Mouse (Mus musculus): ENCODE data around the gene Slc47a1. TPM values are rescaled to one million over a fixed set of nuclear protein-coding genes. Genes with fewer than 3 reads are reported as not detected.
"Not testable (repeated sequence)": the region's sequence is repeated elsewhere in the genome, so short reads cannot be mapped to it uniquely, and the experiment has no call there.

The Slc47a1 gene
- total RNA-seq, 4 experiments from 2014 or later, result 0.43 to 2.9 (median 0.96) TPM

GRCm38 (mm10) chr11:61316864-61317263 lies 61.3 kb downstream of the Slc47a1 start:
- no peak for DNase-seq

- DNase-seq, result no peak
Measured at GRCm38 (mm10) chr11:61310321-61310720, 67.8 kb downstream of the Slc47a1 start.

GRCm38 (mm10) chr11:61309831-61310230 lies 68.3 kb downstream of the Slc47a1 start:
- no peak for DNase-seq

GRCm38 (mm10) chr11:61307795-61308194 lies 70.3 kb downstream of the Slc47a1 start:
- DNase-seq, result no peak

DNA sequence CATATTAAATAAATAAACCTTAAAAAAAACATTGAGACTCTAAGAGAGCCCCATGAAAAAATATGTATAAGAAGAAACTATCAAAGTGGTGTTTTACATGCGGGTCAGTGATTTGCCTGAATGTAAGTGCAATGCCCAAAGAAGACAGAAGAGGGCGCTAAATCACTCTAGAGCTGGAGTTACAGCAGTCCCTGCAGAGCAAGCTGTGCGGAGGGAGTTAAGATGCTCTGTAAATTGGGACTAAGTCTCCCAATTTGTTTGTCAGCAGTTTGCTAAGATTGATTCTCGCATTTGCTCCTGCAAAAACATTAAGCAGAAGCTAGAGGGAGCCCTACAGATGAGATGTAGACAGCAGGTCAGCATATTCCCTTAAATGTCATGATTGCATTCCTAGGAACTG lies 72.8 kb downstream of the Slc47a1 start:
- no peak for DNase-seq

GRCm38 (mm10) chr11:61304535-61304934 lies 73.6 kb downstream of the Slc47a1 start:
- DNase-seq, result not testable (repeated sequence)

DNA sequence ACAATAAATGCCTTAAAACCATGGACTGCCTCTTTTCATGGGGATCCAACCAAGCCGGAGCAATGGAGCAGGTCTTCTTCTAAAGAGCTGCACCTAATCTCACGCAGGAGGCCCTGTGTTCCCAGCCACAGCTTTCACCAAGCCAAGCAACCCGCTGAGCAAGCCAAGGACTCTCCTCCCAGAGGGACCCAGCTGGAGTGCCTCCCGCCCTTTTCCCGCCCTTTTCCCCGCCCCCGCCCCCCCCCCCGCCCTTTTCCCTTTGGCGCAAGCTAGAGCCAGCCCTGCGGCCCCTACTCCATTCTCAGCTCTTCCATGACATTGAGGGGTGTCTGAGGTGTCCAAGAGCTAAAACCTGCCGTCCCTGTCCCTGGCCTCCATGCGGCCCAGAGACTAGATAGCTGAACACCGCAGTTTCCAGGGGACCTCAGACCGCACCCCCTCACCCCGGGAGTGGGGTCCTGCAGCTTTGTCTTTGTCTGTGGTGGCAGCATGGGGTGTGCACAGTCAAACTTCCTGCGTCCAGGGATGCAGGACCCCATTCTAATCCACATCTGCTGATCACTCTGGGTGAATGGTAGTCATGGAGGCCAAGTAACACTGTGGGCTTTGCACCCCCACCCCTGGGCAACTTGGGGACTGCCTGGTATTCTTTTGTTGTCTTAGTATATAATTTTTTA lies 77.3 kb downstream of the Slc47a1 start:
- no peak for DNase-seq

GRCm38 (mm10) chr11:61300205-61300604 lies 77.9 kb downstream of the Slc47a1 start:
- no peak for DNase-seq

GRCm38 (mm10) chr11:61297901-61298300 lies 80.2 kb downstream of the Slc47a1 start:
- DNase-seq, result no peak

DNA sequence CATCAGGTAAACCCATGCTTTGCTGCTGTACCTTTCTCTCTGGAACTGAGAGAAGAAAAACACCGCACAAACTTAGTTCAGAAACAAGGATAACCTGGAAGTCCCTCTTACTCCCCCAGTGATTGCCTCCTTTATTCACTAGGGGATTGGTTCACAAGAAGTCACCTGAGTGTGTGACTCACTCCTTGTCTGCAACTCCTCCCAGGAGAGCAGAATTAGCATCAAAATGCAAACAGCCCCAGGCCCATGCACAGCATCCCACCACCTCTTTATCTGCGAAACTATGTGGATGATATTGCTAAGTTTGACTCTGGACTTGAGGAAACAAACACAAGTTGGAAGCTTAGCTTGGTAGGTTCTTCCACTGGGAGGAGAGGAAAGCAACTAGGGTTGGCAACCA lies 80.8 kb downstream of the Slc47a1 start:
- DNase-seq, result no peak

GRCm38 (mm10) chr11:61296556-61296955 lies 81.6 kb downstream of the Slc47a1 start:
- DNase-seq, result no peak

GRCm38 (mm10) chr11:61295556-61295955 lies 82.6 kb downstream of the Slc47a1 start:
- DNase-seq, result no peak

DNA sequence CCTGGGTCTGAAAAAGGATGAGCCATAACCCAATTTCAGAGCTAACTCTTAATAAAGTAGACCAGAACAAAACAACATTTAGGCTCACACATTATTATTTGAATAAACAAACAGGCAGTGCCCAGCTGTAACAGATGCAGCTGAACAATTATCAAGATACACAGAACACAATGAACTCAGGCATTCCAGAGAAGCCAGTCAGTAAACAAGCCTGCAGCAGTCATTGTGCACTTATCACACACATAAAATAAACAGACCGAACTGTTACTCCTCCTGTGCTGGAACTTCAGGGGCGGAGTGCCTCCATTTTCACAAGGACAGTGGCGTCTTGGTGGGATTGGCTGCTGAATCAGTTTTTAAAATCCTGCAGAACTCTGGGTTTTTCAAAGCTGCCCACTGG lies 83.7 kb downstream of the Slc47a1 start:
- DNase-seq, result no peak

Other genes with a start within 250 kb of the Slc47a1 start
- 10 to 100 TPM; 81.5 to 98.0 (median 85.4) TPM for gene Usp22, start 203.3 kb downstream of the Slc47a1 start, total RNA-seq (2022)
- under 1 TPM in 2 of 4 experiments, not detected in 2; 0.28 to 0.46 TPM for gene Aldh3a1, start 170.8 kb downstream of the Slc47a1 start, total RNA-seq (2022)
- gene Aldh3a2, start 110.9 kb downstream of the Slc47a1 start, total RNA-seq (2022), result 10 to 100 TPM; 54.6 to 81.7 (median 68.1) TPM
- not detected for gene Slc47a2, start 35.5 kb downstream of the Slc47a1 start, total RNA-seq (2022)
- gene Rnf112, start 75.8 kb upstream of the Slc47a1 start, total RNA-seq (2022), result 1 to 10 TPM; 1.7 to 2.3 (median 2.0) TPM
- gene Mfap4, start 107.1 kb upstream of the Slc47a1 start, total RNA-seq (2022), result 1 to 10 TPM; 3.4 to 5.8 (median 4.9) TPM
- gene Mapk7, start 116.1 kb upstream of the Slc47a1 start, total RNA-seq (2022), result 10 to 100 TPM; 15.2 to 22.1 (median 20.4) TPM
- gene B9d1, start 126.8 kb upstream of the Slc47a1 start, total RNA-seq (2022), result 10 to 100 TPM; 16.5 to 31.6 (median 25.2) TPM
- gene Epn2, start 201.3 kb upstream of the Slc47a1 start, total RNA-seq (2022), result 10 to 100 TPM; 27.6 to 47.1 (median 35.7) TPM